Mouse (Mus musculus) subcutaneous adipose tissue, adult 2 months (tissue): Measurements from ENCODE around the gene Pkp3. TPM values are rescaled to one million over a fixed set of nuclear protein-coding genes. Genes with fewer than 3 reads are reported as not detected.

ENCODE experiments used
- polyA plus RNA-seq: library from polyadenylated mRNA; depleted of rRNA; stranded (reverse); fragments of >200 nt; gene quantifications from 2 replicates; pipeline ENCODE4 v1.2.3, GENCODE M21; 2012; ENCODE audit warnings: low replicate concordance; rRNA removed

Pkp3 gene
- 1.7 and 14.7 TPM in 2 replicates for polyA plus RNA-seq

GRCm38 (mm10) chr7:141077841-141078240, at the start of gene Pkp3:
Gene Pkp3, plus strand, starts transcription at chr7:141078218.

GRCm38 (mm10) chr7:141028831-141029230, 49.2 kb upstream of the Pkp3 start, which contains the start of gene Gm17387:
Gene Gm17387, plus strand, starts transcription at chr7:141029131.

GRCm38 (mm10) chr7:141060426-141061242, 17.4 kb upstream of the Pkp3 start, which contains the start of gene B4galnt4:
Gene B4galnt4, plus strand, starts transcription at chr7:141061104.

GRCm38 (mm10) chr7:141099911-141100691, 22.1 kb downstream of the Pkp3 start, which contains the start of gene Sigirr:
Gene Sigirr, minus strand, starts transcription at chr7:141100572.

GRCm38 (mm10) chr7:141117636-141118035, 39.6 kb downstream of the Pkp3 start, which contains the start of gene Ano9:
Gene Ano9, minus strand, starts transcription at chr7:141117806.

GRCm38 (mm10) chr7:141122245-141122644, 44.2 kb downstream of the Pkp3 start, which contains the start of gene Ptdss2:
Gene Ptdss2, plus strand, starts transcription at chr7:141122382.

Other genes starting within 250 kb of the Pkp3 start
- 14.2 TPM in 1 of 2 replicates, not detected in the other for gene Urah, start 243.2 kb upstream of the Pkp3 start, polyA plus RNA-seq
- gene Scgb1c1, start 232.7 kb upstream of the Pkp3 start, polyA plus RNA-seq, result not detected in 2 replicates
- gene Odf3, start 230.4 kb upstream of the Pkp3 start, polyA plus RNA-seq, result 0.11 TPM in 1 of 2 replicates, not detected in the other
- not detected in 2 replicates for gene Gm45785, start 221.9 kb upstream of the Pkp3 start, polyA plus RNA-seq
- 114 and 143 TPM in 2 replicates for gene Ric8a, start 221.3 kb upstream of the Pkp3 start, polyA plus RNA-seq
- 37.8 and 39.1 TPM in 2 replicates for gene Bet1l, start 220.6 kb upstream of the Pkp3 start, polyA plus RNA-seq
- gene Psmd13, start 196.2 kb upstream of the Pkp3 start, polyA plus RNA-seq, result 76.9 and 91.8 TPM in 2 replicates
- 30.7 and 38.8 TPM in 2 replicates for gene Sirt3, start 195.9 kb upstream of the Pkp3 start, polyA plus RNA-seq
- gene Cox8b, start 177.8 kb upstream of the Pkp3 start, polyA plus RNA-seq, result 147 and 450 TPM in 2 replicates
- gene Nlrp6, start 157.3 kb upstream of the Pkp3 start, polyA plus RNA-seq, result 0.87 TPM in 1 of 2 replicates, not detected in the other
- gene Pgghg, start 136.8 kb upstream of the Pkp3 start, polyA plus RNA-seq, result 55.4 and 73.1 TPM in 2 replicates
- gene Ifitm5, start 127.9 kb upstream of the Pkp3 start, polyA plus RNA-seq, result 2.9 and 7.4 TPM in 2 replicates
- 0.78 TPM in 1 of 2 replicates, not detected in the other for gene Gm45717, start 122.3 kb upstream of the Pkp3 start, polyA plus RNA-seq
- 1,434 and 1,895 TPM in 2 replicates for gene Ifitm2, start 122.2 kb upstream of the Pkp3 start, polyA plus RNA-seq
- gene Ifitm1, start 111.0 kb upstream of the Pkp3 start, polyA plus RNA-seq, result 36.0 and 1,392 TPM in 2 replicates
- gene Ifitm3, start 67.4 kb upstream of the Pkp3 start, polyA plus RNA-seq, result 721 and 1,416 TPM in 2 replicates
- gene Ifitm6, start 60.3 kb upstream of the Pkp3 start, polyA plus RNA-seq, result 17.2 and 25.7 TPM in 2 replicates
- not detected in 2 replicates for gene Gm17387, start 49.1 kb upstream of the Pkp3 start, polyA plus RNA-seq
- 0.26 and 5.6 TPM in 2 replicates for gene B4galnt4, start 17.1 kb upstream of the Pkp3 start, polyA plus RNA-seq
- 21.2 and 25.3 TPM in 2 replicates for gene Sigirr, start 22.4 kb downstream of the Pkp3 start, polyA plus RNA-seq
- gene Ano9, start 39.6 kb downstream of the Pkp3 start, polyA plus RNA-seq, result 0.20 and 11.9 TPM in 2 replicates
- 44.6 and 49.3 TPM in 2 replicates for gene Ptdss2, start 44.2 kb downstream of the Pkp3 start, polyA plus RNA-seq
- 139 and 202 TPM in 2 replicates for gene Rnh1, start 94.6 kb downstream of the Pkp3 start, polyA plus RNA-seq
- gene Hras, start 115.8 kb downstream of the Pkp3 start, polyA plus RNA-seq, result 82.4 and 82.9 TPM in 2 replicates
- gene Lrrc56, start 115.9 kb downstream of the Pkp3 start, polyA plus RNA-seq, result 6.6 and 7.6 TPM in 2 replicates
- gene Lmntd2, start 135.9 kb downstream of the Pkp3 start, polyA plus RNA-seq, result 0.26 and 3.7 TPM in 2 replicates
- 8.8 and 33.1 TPM in 2 replicates for gene Rassf7, start 137.6 kb downstream of the Pkp3 start, polyA plus RNA-seq
- gene Phrf1, start 150.6 kb downstream of the Pkp3 start, polyA plus RNA-seq, result 16.5 and 28.7 TPM in 2 replicates
- 72.7 and 97.5 TPM in 2 replicates for gene Irf7, start 188.3 kb downstream of the Pkp3 start, polyA plus RNA-seq
- gene Cdhr5, start 198.6 kb downstream of the Pkp3 start, polyA plus RNA-seq, result 0.13 and 0.35 TPM in 2 replicates
- gene Sct, start 200.9 kb downstream of the Pkp3 start, polyA plus RNA-seq, result 1.4 and 1.8 TPM in 2 replicates
- 0.09 TPM in 1 of 2 replicates, not detected in the other for gene Drd4, start 213.8 kb downstream of the Pkp3 start, polyA plus RNA-seq
- 19.0 and 35.2 TPM in 2 replicates for gene Deaf1, start 249.5 kb downstream of the Pkp3 start, polyA plus RNA-seq
- 58.4 and 71.0 TPM in 2 replicates for gene Tmem80, start 249.5 kb downstream of the Pkp3 start, polyA plus RNA-seq